Mouse (Mus musculus) midbrain, embryonic 15.5 days (tissue): ENCODE data around the gene Dpyd. TPM values are rescaled to one million over a fixed set of nuclear protein-coding genes. Genes with fewer than 3 reads are reported as not detected.
A peak's percentile ranks its signal among the peaks of the same experiment; 100 is the strongest.

Experiments
- ATAC-seq: fragments of 200-750 bp; cut with Nextera tagmentation; replicated peaks from 2 replicates; pipeline ENCODE4 v1.8.0; 2017; ENCODE audit warnings: moderate TSS enrichment
- H3K27ac ChIP-seq: fragments of 300-500 bp; sonication (generic); 2 replicates; pipeline ENCODE4 v1.5.1; 2015; ENCODE audit warnings: mild to moderate bottlenecking, inconsistent platforms
- H3K27me3 ChIP-seq: fragments of 300-500 bp; sonication (generic); replicated peaks from 2 replicates; pipeline ENCODE4 v1.6.1; 2015; ENCODE audit warnings: inconsistent platforms
- H3K36me3 ChIP-seq: fragments of 300-500 bp; sonication (generic); replicated peaks from 2 replicates; pipeline ENCODE4 v1.6.1; 2015; ENCODE audit warnings: inconsistent platforms
- H3K4me1 ChIP-seq: fragments of 300-500 bp; sonication (generic); 2 replicates; pipeline ENCODE4 v1.6.1; 2015; ENCODE audit warnings: inconsistent platforms
- H3K4me2 ChIP-seq: fragments of 300-500 bp; sonication (generic); 2 replicates; pipeline ENCODE4 v1.6.1; 2015; ENCODE audit warnings: inconsistent platforms, mild to moderate bottlenecking, moderate library complexity
- H3K4me3 ChIP-seq: fragments of 300-500 bp; sonication (generic); 2 replicates; pipeline ENCODE4 v1.5.1; 2015; ENCODE audit warnings: mild to moderate bottlenecking, inconsistent platforms
- H3K9ac ChIP-seq: fragments of 300-500 bp; sonication (generic); 2 replicates; pipeline ENCODE4 v1.6.1; 2015; ENCODE audit warnings: mild to moderate bottlenecking, inconsistent platforms
- H3K9me3 ChIP-seq: fragments of 300-500 bp; sonication (generic); 2 replicates; pipeline ENCODE4 v1.6.1; 2016; ENCODE audit warnings: inconsistent platforms
- WGBS: fragments of 180-500 bp; shearing (Covaris S2); methylation state at CpG from one replicate; pipeline ENCODE4 v1.1.7; 2015; ENCODE audit warnings: mixed read lengths; 5-methylcytosine and 5-hydroxymethylcytosine counted together
- polyA plus RNA-seq: library from polyadenylated mRNA; unstranded; fragments of >200 nt; fragmentation: Nextera tagmentation; extraction: Ambion mirVana; gene quantifications from 2 replicates; pipeline ENCODE4 v1.2.1, GENCODE M21; 2015

Gene Dpyd
- polyA plus RNA-seq, 1 experiment from 2014 or later, result 5.1 TPM

DNA sequence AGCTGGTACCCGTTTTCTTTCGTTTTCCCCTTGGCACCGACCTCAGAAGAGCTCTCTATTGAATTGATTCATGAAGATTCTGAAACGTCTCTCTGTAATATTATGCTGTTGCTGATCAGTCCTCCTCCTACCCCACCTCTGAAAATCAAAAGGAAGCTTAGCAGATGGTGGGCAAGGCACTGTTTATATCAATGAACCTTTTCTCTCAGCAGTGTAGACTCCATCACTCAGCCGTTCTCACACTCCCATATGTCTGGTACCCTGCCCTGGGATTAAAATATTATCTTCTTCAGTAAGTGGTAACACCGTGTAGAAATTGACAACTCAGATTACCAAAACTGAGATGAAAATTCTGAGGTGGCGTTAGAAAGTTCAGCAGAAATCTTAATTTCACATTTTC, 767.1 kb downstream of the Dpyd start:
- Histone ChIP-seq H3K4me2 (no peak overlapping the region), H3K9me3 (no peaks in the 10 kb centered on the region), H3K27ac (no peak overlapping the region), H3K4me1 (peaks cover 6% of the 10 kb centered on the region; the same call in 1 of the 2 replicates), H3K9ac (no peak overlapping the region), H3K36me3 (no peaks in the 10 kb centered on the region), H3K27me3 (no peaks in the 10 kb centered on the region), H3K4me3 (no peak overlapping the region)
- WGBS, result 64% methylated on average over 7 of the region's 7 CpGs
- ATAC-seq, result no peak

DNA sequence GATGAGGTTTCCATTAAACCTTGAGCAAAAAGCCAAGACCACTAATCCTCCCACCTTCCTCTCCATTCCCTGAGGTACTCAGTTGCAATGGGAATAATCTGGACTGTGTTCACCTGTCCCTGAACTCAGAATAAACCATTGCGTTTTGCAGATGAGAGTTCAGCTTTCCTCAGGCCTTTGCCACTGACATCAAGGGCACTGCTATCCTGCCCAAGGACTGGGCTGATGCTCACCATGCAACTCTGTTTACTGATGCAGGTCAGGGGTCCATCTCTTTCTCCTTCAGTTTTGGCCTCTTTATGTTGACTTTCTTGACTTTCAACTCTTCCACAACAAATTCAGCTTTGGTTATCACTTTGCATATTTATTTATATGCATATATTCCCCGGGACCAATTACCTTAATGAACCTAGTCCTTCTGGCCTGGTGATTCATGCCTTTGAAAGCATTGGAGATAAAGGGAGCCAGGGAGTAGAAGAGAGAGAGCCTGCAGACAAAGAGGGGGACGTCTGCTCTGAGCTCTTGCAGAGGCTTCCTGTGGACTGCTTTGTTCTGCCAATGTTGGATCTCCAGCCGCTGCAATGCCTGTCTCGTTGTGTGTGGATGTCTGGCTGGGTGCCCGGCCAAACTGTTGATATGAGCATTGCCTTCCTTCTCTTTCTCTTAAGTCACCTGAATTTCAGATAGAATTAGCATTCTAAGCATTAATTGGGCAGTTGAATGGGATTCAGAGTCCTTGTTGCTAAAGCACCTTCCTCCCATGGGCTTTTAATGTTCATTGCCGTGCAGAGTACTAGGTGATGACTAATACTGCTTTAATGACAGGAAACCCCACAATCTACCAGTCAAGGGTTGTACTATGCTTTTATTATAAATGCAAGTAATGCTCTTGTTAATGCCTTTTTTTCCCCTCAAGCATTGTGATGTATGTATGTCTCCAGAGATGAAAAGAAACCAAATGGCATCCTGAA, 771.7 kb downstream of the Dpyd start:
- no peak overlapping the region for H3K9ac ChIP-seq
- no peak for ATAC-seq
- 27% methylated on average over 7 of the region's 7 CpGs for WGBS

DNA sequence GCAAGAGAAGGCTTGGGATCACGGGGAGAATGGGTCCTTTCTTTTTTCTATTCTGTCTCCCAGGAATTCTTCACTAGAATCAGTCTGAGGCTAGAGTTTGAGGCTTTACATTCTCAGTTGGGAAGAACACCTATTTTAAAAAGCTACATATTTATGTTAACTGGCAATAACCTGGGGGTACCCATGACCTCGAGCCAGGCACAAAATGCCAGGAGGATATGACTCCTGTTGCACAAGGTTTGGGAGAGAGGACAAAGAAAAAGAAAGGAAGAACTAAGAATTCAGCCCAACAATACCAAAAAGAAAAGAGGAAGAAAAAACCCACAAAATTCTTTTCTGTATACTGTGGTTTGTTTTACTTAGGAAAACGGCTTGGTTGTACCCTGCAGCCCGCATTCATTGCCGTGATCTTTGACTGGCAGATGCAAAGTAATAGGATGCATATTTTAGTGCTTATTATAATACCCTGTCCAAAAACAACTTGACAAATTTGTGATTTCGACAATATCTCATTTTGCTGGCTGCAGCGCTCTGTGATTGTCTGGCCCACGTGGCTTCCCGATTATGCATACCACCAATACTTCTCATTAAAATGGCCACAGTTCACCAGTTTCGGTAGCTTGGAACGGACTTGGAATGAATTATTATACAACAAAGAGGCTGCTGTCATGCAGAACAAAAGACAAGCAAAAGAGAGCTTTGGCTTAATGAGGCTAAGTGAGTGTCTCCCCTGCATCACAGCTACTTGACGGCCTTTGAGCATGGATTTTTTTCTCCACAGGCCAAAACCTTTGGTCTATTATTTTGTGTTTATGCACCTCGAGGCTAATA, 799.8 kb downstream of the Dpyd start:
- peak overlapping the region; percentile 14; the same call in 1 of the 2 replicates for H3K4me2 ChIP-seq
- H3K9ac ChIP-seq, result no peak overlapping the region
- WGBS, result 23% methylated on average over 13 of the region's 13 CpGs
- H3K9me3 ChIP-seq, result no peaks in the 10 kb centered on the region
- H3K27ac ChIP-seq, result peak overlapping the region; percentile 42; the same call in 1 of the 2 replicates
- peaks cover 5% of the 10 kb centered on the region for H3K4me1 ChIP-seq
- no peaks in the 10 kb centered on the region for H3K36me3 ChIP-seq
- no peak overlapping the region for H3K4me3 ChIP-seq
- H3K27me3 ChIP-seq, result no peaks in the 10 kb centered on the region
- ATAC-seq, result peak; percentile 94

More for the DNA sequence above, 771.7 kb downstream of the Dpyd start:
- H3K36me3 ChIP-seq, result no peaks in the 10 kb centered on the region
- no peaks in the 10 kb centered on the region for H3K27me3 ChIP-seq
- peaks cover 7% of the 10 kb centered on the region; the same call in 1 of the 2 replicates for H3K4me1 ChIP-seq
- no peak overlapping the region for H3K4me2 ChIP-seq
- no peak overlapping the region for H3K27ac ChIP-seq
- H3K4me3 ChIP-seq, result no peak overlapping the region
- H3K9me3 ChIP-seq, result no peaks in the 10 kb centered on the region

DNA sequence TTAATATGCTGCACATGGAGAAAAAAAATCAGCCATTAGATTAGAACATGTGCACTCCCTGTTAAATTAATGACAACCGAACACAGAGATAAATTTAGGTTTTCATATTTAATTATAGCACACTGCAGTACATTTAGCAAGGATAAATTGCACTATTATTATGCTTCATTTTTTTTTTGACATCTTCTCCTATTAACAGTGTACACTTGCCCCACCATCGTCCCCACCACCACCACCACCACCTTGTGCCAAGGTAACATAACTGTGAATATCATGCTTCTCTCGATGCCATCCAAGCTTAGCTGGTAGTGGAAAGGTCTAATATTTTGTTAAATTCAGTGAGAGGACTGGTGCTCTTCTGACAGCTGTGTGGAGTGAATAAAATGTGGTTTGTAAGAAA, 800.5 kb downstream of the Dpyd start:
- Histone ChIP-seq H3K9me3 (no peaks in the 10 kb centered on the region), H3K4me1 (peaks cover 5% of the 10 kb centered on the region), H3K27ac (0 out of 2 replicates have a peak overlapping the region, but pooled peaks have one; percentile 42), H3K4me3 (no peak overlapping the region), H3K4me2 (no peak overlapping the region), H3K36me3 (no peaks in the 10 kb centered on the region), H3K27me3 (no peaks in the 10 kb centered on the region), H3K9ac (no peak overlapping the region)
- WGBS, result 36% methylated on average over 3 of the region's 3 CpGs
- ATAC-seq, result peak; percentile 70; the same call in 1 of the 2 replicates

DNA sequence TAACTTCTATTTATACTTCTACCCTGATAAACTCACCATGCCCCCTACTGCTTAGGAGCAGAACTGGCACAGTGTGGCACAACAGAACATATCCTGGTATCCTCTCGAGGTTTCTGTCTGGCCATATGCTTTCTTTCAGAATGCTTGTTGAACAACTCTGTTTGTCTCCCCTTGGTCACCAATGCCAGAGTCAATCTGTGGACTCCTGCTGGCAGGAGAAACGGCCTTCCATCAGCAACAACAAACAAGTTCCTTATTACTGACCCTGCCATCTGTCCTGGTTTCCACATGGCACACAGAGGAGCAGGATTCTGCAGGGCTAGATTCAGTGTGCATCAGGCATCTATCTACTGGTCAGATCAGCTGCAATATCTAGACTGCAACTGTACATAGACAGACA, 807.0 kb downstream of the Dpyd start:
- H3K4me2 ChIP-seq, result no peak overlapping the region
- no peak for ATAC-seq
- no peak overlapping the region for H3K27ac ChIP-seq
- no peaks in the 10 kb centered on the region for H3K9me3 ChIP-seq
- no peak overlapping the region for H3K4me3 ChIP-seq
- no peaks in the 10 kb centered on the region for H3K4me1 ChIP-seq
- 48% methylated on average over 2 of the region's 2 CpGs for WGBS
- no peaks in the 10 kb centered on the region for H3K27me3 ChIP-seq
- no peak overlapping the region for H3K9ac ChIP-seq
- H3K36me3 ChIP-seq, result no peaks in the 10 kb centered on the region

DNA sequence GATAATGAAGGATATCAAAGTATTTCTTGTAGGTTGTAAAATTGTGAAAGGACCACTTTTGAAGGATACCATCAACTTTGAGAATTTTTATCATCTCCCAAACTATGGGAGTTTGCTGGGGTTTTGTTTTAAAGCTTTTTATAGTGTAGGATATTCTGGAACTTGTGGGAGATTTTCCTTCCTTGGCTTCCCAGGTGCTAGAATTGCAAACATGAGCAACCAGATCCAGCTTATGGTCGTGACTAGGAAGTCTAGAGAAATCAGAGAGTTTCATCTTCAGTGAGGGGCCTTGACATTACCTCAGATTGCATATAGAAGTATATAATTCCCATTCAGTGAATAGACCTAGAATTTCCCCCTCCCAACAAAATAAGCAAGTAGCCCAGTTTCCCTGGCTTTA, 819.2 kb downstream of the Dpyd start:
- no peak for ATAC-seq
- no peaks in the 10 kb centered on the region for H3K4me1 ChIP-seq
- no peaks in the 10 kb centered on the region for H3K9me3 ChIP-seq
- H3K4me2 ChIP-seq, result no peak overlapping the region
- H3K36me3 ChIP-seq, result no peaks in the 10 kb centered on the region
- H3K4me3 ChIP-seq, result no peak overlapping the region
- no peaks in the 10 kb centered on the region for H3K27me3 ChIP-seq
- H3K9ac ChIP-seq, result no peak overlapping the region
- WGBS, result 77% methylated on average over 1 of the region's 1 CpGs
- H3K27ac ChIP-seq, result no peak overlapping the region

DNA sequence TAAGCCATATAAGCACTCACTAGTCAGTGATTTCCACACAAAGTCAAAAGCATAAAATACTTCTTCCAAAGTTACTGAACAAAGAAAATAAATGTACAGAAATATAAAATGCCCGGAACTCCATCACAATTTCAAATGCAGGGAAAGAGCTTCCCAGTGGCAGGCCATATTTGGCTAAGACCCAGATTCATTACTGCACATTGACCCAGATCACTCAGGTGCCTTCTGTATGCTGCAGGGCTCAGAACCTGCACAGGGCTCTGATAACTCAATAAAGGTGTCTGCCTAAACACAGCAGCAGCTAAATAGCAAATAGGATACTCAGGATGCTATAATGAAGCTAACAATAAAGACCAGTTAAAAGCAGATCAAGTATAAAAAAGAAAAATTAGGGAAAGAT, 820.5 kb downstream of the Dpyd start:
- ATAC-seq, result no peak
- peaks cover 3% of the 10 kb centered on the region; the same call in 1 of the 2 replicates for H3K4me1 ChIP-seq

DNA sequence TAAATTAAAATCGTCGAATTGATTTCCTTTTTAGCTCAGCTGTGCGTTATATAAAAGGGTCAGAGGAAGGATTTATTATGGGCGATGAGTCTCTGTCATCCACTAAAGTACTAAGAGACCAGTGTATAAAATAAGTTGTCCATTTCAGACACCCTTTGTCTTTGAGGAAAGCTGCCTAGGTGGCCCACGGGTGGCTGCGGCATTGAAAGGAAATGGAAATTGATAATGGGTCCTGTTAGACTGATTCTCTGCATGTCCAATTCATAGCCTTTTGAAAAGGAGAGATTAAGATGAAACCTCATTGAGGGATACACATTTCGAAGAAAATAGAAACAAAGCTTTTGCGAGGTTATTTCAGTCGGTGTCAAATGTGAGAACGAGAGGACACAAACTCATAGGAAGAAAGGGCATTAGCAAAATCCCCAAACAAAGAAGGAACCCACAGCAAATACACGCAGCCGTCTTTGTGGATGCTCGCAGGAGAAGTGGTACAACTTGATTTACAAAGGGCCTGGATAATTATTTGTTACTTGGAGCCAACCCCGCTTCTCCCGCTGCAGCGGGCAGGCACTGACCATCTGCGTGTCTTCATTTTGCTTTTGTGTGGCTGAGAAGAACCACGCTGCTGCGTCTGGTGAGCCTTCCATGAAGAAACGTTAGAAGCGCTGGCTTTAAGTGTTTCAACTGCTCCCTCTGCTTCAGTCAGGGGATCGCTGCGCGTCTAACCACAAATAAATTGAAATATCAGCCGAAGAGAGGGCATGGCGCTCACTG, 825.6 kb downstream of the Dpyd start:
- WGBS, result 10% methylated on average over 26 of the region's 26 CpGs
- ATAC-seq, result peak; percentile 75
- H3K9me3 ChIP-seq, result no peaks in the 10 kb centered on the region
- peaks cover 13% of the 10 kb centered on the region for H3K4me1 ChIP-seq
- 0 out of 2 replicates have a peak, but pooled peaks cover 2% of the 10 kb centered on the region for H3K27me3 ChIP-seq
- peak overlapping the region; percentile 39 for H3K4me2 ChIP-seq
- H3K4me3 ChIP-seq, result peak overlapping the region; percentile 9
- peak overlapping the region; percentile 26; the same call in 1 of the 2 replicates for H3K9ac ChIP-seq
- H3K27ac ChIP-seq, result peak overlapping the region; percentile 36
- no peaks in the 10 kb centered on the region for H3K36me3 ChIP-seq

More for the DNA sequence above, 820.5 kb downstream of the Dpyd start:
- Histone ChIP-seq H3K27me3 (no peaks in the 10 kb centered on the region), H3K9me3 (no peaks in the 10 kb centered on the region), H3K4me2 (no peak overlapping the region), H3K36me3 (no peaks in the 10 kb centered on the region), H3K4me3 (no peak overlapping the region), H3K9ac (no peak overlapping the region), H3K27ac (no peak overlapping the region)
- 92% methylated on average over 1 of the region's 1 CpGs for WGBS

DNA sequence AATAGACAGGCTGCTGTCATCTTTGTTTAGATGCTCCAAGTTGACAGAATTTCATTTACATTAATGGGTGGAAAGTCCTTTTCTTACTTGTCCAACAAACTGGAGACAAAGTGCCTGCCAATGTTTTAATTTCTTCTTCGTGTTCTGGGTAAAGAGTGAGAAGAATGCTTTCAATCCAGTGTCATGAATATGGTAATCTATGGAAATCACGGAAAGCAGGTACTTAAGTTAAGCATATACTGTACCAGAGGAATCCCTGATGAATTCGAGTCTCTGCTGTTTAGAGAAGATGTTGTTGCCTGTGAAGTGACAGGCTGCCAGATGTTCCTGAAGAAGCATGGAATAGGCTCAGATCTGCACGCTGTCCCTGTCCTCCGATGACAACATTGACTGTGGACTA, 835.3 kb downstream of the Dpyd start:
- 39% methylated on average over 5 of the region's 5 CpGs for WGBS
- no peak for ATAC-seq

DNA sequence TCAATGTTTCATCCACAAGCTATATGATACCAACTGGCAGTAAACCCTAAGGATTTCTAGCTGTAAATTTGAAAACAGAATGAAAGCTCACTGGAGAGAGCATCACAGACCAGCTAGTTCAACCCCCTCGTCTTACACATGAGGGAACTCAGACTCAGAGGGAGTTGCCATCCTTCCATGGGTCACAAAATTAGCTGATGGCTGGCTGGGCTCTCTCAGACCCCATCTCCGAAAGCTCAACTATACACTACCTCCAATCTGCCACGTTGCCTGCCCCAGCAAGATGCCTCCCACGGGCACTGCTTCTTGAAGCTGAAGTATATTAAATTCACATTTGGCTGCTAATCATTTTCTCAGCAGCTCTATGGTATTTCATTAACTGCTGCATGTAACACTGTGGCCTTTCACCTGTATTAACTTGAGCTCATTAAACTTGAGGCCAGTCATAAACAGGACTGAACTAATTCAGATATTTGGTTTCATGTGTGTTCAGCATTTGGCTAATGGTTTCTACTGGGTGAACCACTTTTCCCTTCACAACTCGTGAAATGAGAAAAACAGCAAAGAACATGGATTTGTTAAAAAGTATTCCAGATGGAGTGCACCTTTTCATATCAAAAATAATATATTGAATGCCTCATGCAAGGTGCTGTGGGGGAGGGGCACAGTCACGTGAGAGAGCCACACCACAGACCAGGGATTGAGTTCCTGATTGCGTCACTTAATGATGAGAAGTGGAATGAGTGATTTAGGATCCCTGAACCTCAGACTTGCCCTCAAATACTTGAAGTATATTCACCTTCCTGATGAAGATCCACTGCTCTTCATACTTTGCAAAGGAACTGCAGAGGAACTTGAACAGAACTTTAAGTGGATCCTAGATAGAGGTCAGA, 841.2 kb downstream of the Dpyd start:
- H3K27me3 ChIP-seq, result no peaks in the 10 kb centered on the region
- H3K4me1 ChIP-seq, result no peaks in the 10 kb centered on the region
- WGBS, result 79% methylated on average over 7 of the region's 7 CpGs
- no peaks in the 10 kb centered on the region for H3K9me3 ChIP-seq
- ATAC-seq, result no peak
- H3K4me2 ChIP-seq, result no peak overlapping the region
- no peak overlapping the region for H3K4me3 ChIP-seq
- H3K36me3 ChIP-seq, result no peaks in the 10 kb centered on the region
- H3K9ac ChIP-seq, result no peak overlapping the region
- H3K27ac ChIP-seq, result no peak overlapping the region

More for the DNA sequence above, 835.3 kb downstream of the Dpyd start:
- Histone ChIP-seq H3K27ac (no peak overlapping the region), H3K9ac (no peak overlapping the region), H3K4me2 (no peak overlapping the region), H3K36me3 (no peaks in the 10 kb centered on the region), H3K9me3 (no peaks in the 10 kb centered on the region), H3K4me1 (0 out of 2 replicates have a peak, but pooled peaks cover 4% of the 10 kb centered on the region), H3K4me3 (no peak overlapping the region), H3K27me3 (no peaks in the 10 kb centered on the region)
